Mouse (Mus musculus) lung, postnatal 0 days (tissue): ENCODE measurements around the gene Bmp8b. TPM values are rescaled to one million over a fixed set of nuclear protein-coding genes. Genes with fewer than 3 reads are reported as not detected.
"Not testable (repeated sequence)": the region's sequence is repeated elsewhere in the genome, so short reads cannot be mapped to it uniquely, and the experiment has no call there.

Experiments used
- ATAC-seq: fragments of 200-750 bp; cut with Nextera tagmentation; 2 replicates; pipeline ENCODE4 v1.8.0; 2017; ENCODE audit warnings: moderate library complexity
- DNase-seq: peaks from one replicate; pipeline ENCODE4 v3.0.0-alpha.2; 2016; ENCODE audit warnings: low spot score
- H3K27ac ChIP-seq: fragments of 300-500 bp; sonication (generic); 2 replicates; pipeline ENCODE4 v1.5.1; 2014; ENCODE audit warnings: antibody characterized with exemption, mild to moderate bottlenecking, low read length, mixed read lengths
- H3K27me3 ChIP-seq: fragments of 300-500 bp; sonication (generic); replicated peaks from 2 replicates; pipeline ENCODE4 v1.6.1; 2014; ENCODE audit warnings: low read length, mixed read lengths; ENCODE audit not compliant: insufficient read depth
- H3K36me3 ChIP-seq: fragments of 300-500 bp; sonication (generic); 2 replicates; pipeline ENCODE4 v1.6.1; 2014; ENCODE audit warnings: low read length, mixed read lengths; ENCODE audit not compliant: insufficient read depth
- H3K4me1 ChIP-seq: fragments of 300-500 bp; sonication (generic); 2 replicates; pipeline ENCODE4 v1.6.1; 2014; ENCODE audit warnings: antibody characterized with exemption, low read depth, low read length, mixed read lengths; ENCODE audit not compliant: insufficient read depth
- H3K4me2 ChIP-seq: fragments of 300-500 bp; sonication (generic); replicated peaks from 2 replicates; pipeline ENCODE4 v1.6.1; 2014; ENCODE audit warnings: low read depth, mild to moderate bottlenecking, low read length, moderate library complexity, mixed read lengths
- H3K4me3 ChIP-seq: fragments of 300-500 bp; sonication (generic); 2 replicates; pipeline ENCODE4 v1.5.1; 2014; ENCODE audit warnings: low read depth, low read length
- H3K9ac ChIP-seq: fragments of 300-500 bp; sonication (generic); replicated peaks from 2 replicates; pipeline ENCODE4 v1.6.1; 2014; ENCODE audit warnings: low read depth, mild to moderate bottlenecking
- H3K9me3 ChIP-seq: fragments of 300-500 bp; sonication (generic); 2 replicates; pipeline ENCODE4 v1.6.1; 2016; ENCODE audit warnings: low read length, mixed read lengths
- CTCF ChIP-seq: IDR thresholded peaks from 2 replicates; pipeline ENCODE4 v1.5.1; 2016; ENCODE audit warnings: antibody characterized with exemption, mild to moderate bottlenecking
- EP300 ChIP-seq: IDR thresholded peaks from 2 replicates; pipeline ENCODE4 v1.6.1; 2016; ENCODE audit warnings: antibody characterized with exemption, mild to moderate bottlenecking, control low read depth
- WGBS: fragments of 180-500 bp; shearing (Covaris S2); extraction: QIAGEN DNeasy Blood & Tissue Kit; methylation state at CpG from one replicate; pipeline ENCODE4 v1.1.7; 2014; 5-methylcytosine and 5-hydroxymethylcytosine counted together
- polyA plus RNA-seq: library from polyadenylated mRNA; unstranded; fragments of >200 nt; fragmentation: Nextera tagmentation; extraction: Ambion mirVana; gene quantifications from 2 replicates; pipeline ENCODE4 v1.2.1, GENCODE M21; 2015

The Bmp8b gene
- polyA plus RNA-seq, 1 experiment from 2014 or later = 0.57 TPM

GRCm38 (mm10) chr4:123106864-123107263 is 1.9 kb downstream of the Bmp8b start:
- DNase-seq = no peak
- Histone ChIP-seq H3K27ac (no peak overlapping the region), H3K36me3 (no peaks in the 10 kb centered on the region), H3K27me3 (peaks cover 16% of the 10 kb centered on the region), H3K9ac (no peak overlapping the region), H3K4me1 (0 out of 2 replicates have a peak, but pooled peaks cover 4% of the 10 kb centered on the region), H3K9me3 (no peaks in the 10 kb centered on the region), H3K4me2 (no peak overlapping the region), H3K4me3 (no peak overlapping the region)
- no peak for TF ChIP-seq EP300
- TF ChIP-seq CTCF = no peak
- ATAC-seq = no peak
- WGBS = 90% methylated on average over 2 of the region's 2 CpGs

- H3K27ac ChIP-seq = no peak overlapping the region
- WGBS = 91% methylated on average over 5 of the region's 5 CpGs
- no peak overlapping the region for H3K4me3 ChIP-seq
- no peak for TF ChIP-seq CTCF
- TF ChIP-seq EP300 = no peak
- no peak for DNase-seq
- no peak overlapping the region for H3K9ac ChIP-seq
- H3K36me3 ChIP-seq = no peaks in the 10 kb centered on the region
- 0 out of 2 replicates have a peak, but pooled peaks cover 4% of the 10 kb centered on the region for H3K4me1 ChIP-seq
- peaks cover 16% of the 10 kb centered on the region for H3K27me3 ChIP-seq
- H3K9me3 ChIP-seq = no peaks in the 10 kb centered on the region
- H3K4me2 ChIP-seq = no peak overlapping the region
- ATAC-seq = no peak
These were observed 3.1 kb downstream of the Bmp8b start for GRCm38 (mm10) chr4:123108056-123108455.

- TF ChIP-seq EP300 = no peak
- no peak for TF ChIP-seq CTCF
- DNase-seq (no peak), ATAC-seq (no peak)
- Histone ChIP-seq H3K9me3 (no peaks in the 10 kb centered on the region), H3K27me3 (peaks cover under 1% of the 10 kb centered on the region; the same call in 1 of the 2 replicates), H3K36me3 (no peaks in the 10 kb centered on the region), H3K4me2 (no peak overlapping the region), H3K4me1 (no peaks in the 10 kb centered on the region), H3K27ac (no peak overlapping the region), H3K9ac (no peak overlapping the region), H3K4me3 (no peak overlapping the region)
- 83% methylated on average over 4 of the region's 4 CpGs for WGBS
These were observed 5.8 kb downstream of the Bmp8b start for GRCm38 (mm10) chr4:123110751-123111150.

DNA sequence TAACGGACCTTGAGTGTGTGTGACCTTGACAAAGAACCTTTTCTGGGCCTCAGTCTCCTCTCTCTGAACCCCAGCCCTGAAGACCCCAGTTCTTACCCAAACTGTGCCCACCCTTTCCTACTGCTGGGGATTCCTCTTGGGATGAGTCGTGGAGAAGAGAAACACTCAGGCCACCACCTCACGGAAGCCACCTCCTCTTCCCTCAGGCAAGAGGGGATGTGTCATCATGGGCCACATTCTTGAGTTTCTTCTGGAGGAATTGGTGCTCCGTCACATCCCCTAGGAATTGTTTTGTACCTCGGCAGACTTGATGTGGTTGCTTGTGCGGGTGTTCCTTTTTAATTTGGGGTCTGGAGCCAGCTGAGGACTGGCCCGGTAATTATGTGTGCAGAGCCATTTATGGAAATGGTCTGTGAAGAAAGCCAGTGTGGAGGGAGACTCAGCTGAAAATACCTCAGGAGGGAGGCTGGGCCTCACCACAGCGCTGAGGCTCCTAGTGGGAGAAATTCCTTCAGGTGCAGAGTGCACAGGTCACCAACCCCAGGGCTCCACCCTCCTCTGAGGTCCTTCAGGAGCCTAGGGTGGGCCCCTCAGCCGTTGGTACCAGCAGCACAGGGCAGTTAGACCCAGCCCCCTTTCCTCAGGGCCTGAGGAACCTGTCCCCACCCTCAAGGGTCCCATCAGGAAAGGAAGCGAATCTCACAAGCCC is 6.5 kb downstream of the Bmp8b start:
- H3K4me2 ChIP-seq, H3K4me3 ChIP-seq, ATAC-seq, H3K36me3 ChIP-seq, H3K27ac ChIP-seq, H3K9ac ChIP-seq, H3K4me1 ChIP-seq, DNase-seq, H3K27me3 ChIP-seq, H3K9me3 ChIP-seq: not testable (repeated sequence)
- WGBS = 67% methylated on average over 10 of the region's 10 CpGs

GRCm38 (mm10) chr4:123112216-123112764 is 7.3 kb downstream of the Bmp8b start:
- WGBS = 65% methylated on average over 8 of the region's 8 CpGs
- no peaks in the 10 kb centered on the region for H3K27me3 ChIP-seq
- H3K4me3 ChIP-seq = no peak overlapping the region
- ATAC-seq (no peak), DNase-seq (no peak)
- TF ChIP-seq EP300 (no peak), CTCF (no peak)
- H3K4me1 ChIP-seq = no peaks in the 10 kb centered on the region
- H3K36me3 ChIP-seq = no peaks in the 10 kb centered on the region
- no peak overlapping the region for H3K27ac ChIP-seq
- H3K9me3 ChIP-seq = no peaks in the 10 kb centered on the region
- H3K4me2 ChIP-seq = no peak overlapping the region
- no peak overlapping the region for H3K9ac ChIP-seq

GRCm38 (mm10) chr4:123114651-123115050 is 9.7 kb downstream of the Bmp8b start:
- H3K27ac ChIP-seq, H3K4me3 ChIP-seq, H3K4me2 ChIP-seq, H3K4me1 ChIP-seq, H3K36me3 ChIP-seq, H3K9me3 ChIP-seq, H3K27me3 ChIP-seq, ATAC-seq, H3K9ac ChIP-seq, DNase-seq: not testable (repeated sequence)
- WGBS = 98% methylated on average over 4 of the region's 4 CpGs
